Mouse (Mus musculus) intestine, embryonic 14.5 days (tissue): ENCODE measurements around the gene Cacna1i. TPM values are rescaled to one million over a fixed set of nuclear protein-coding genes. Genes with fewer than 3 reads are reported as not detected.

Experiments used
- ATAC-seq: fragments of 200-750 bp; cut with Nextera tagmentation; replicated peaks from 2 replicates; pipeline ENCODE4 v1.8.0; 2017; ENCODE audit warnings: low read depth, moderate number of reproducible peaks, moderate TSS enrichment, moderate library complexity; ENCODE audit not compliant: low FRiP score, low TSS enrichment
- DNase-seq: peaks from one replicate; pipeline ENCODE4 v3.0.0-alpha.2; 2018; ENCODE audit warnings: low spot score
- H3K27ac ChIP-seq: fragments of 300-500 bp; sonication (generic); 2 replicates; pipeline ENCODE4 v1.5.1; 2014; ENCODE audit warnings: low read depth, mild to moderate bottlenecking, control low read depth
- H3K27me3 ChIP-seq: fragments of 300-500 bp; sonication (generic); replicated peaks from 2 replicates; pipeline ENCODE4 v1.6.1; 2014; ENCODE audit warnings: low read length, control low read depth; ENCODE audit not compliant: control insufficient read depth, insufficient read depth
- H3K36me3 ChIP-seq: fragments of 300-500 bp; sonication (generic); 2 replicates; pipeline ENCODE4 v1.6.1; 2014; ENCODE audit warnings: low read length, control low read depth; ENCODE audit not compliant: control insufficient read depth, insufficient read depth
- H3K4me1 ChIP-seq: fragments of 300-500 bp; sonication (generic); replicated peaks from 2 replicates; pipeline ENCODE4 v1.6.1; 2014; ENCODE audit warnings: low read length, control low read depth, mixed read lengths; ENCODE audit not compliant: control insufficient read depth, insufficient read depth
- H3K4me2 ChIP-seq: fragments of 300-500 bp; sonication (generic); 2 replicates; pipeline ENCODE4 v1.6.1; 2014; ENCODE audit warnings: low read length
- H3K4me3 ChIP-seq: fragments of 300-500 bp; sonication (generic); 2 replicates; pipeline ENCODE4 v1.5.1; 2014; ENCODE audit warnings: low read depth, low read length, control low read depth, mixed read lengths
- H3K9ac ChIP-seq: fragments of 300-500 bp; sonication (generic); 2 replicates; pipeline ENCODE4 v1.6.1; 2014; ENCODE audit warnings: mild to moderate bottlenecking, low read length
- H3K9me3 ChIP-seq: fragments of 300-500 bp; sonication (generic); 2 replicates; pipeline ENCODE4 v1.6.1; 2016; ENCODE audit warnings: low read length, control low read depth; ENCODE audit not compliant: control insufficient read depth
- WGBS: fragments of 180-500 bp; shearing (Covaris S2); extraction: QIAGEN DNeasy Blood & Tissue Kit; methylation state at CpG from one replicate; pipeline ENCODE4 v1.1.7; 2014; 5-methylcytosine and 5-hydroxymethylcytosine counted together
- polyA plus RNA-seq: library from polyadenylated mRNA; unstranded; fragments of >200 nt; fragmentation: Nextera tagmentation; extraction: Ambion mirVana; gene quantifications from 2 replicates; pipeline ENCODE4 v1.2.1, GENCODE M21; 2014

Gene Cacna1i
- polyA plus RNA-seq, result not detected in 2 replicates

- Histone ChIP-seq H3K27me3 (peaks cover 73% of the 10 kb centered on the region), H3K4me3 (peak within 1 kb of the TSS; percentile 37), H3K4me1 (no peaks in the 10 kb centered on the region), H3K9me3 (no peaks in the 10 kb centered on the region), H3K9ac (no peak within 1 kb of the TSS), H3K4me2 (peak within 1 kb of the TSS; percentile 89), H3K27ac (no peak within 1 kb of the TSS), H3K36me3 (no peaks in the 10 kb centered on the region)
- WGBS, result under 1% methylated on average over 50 of the region's 50 CpGs
- DNase-seq (peak; percentile 55), ATAC-seq (no peak)
Observed at GRCm38 (mm10) chr15:80286851-80287415, at the start of gene Cacna1i. Gene Cacna1i, plus strand, starts transcription at chr15:80287238.

DNA sequence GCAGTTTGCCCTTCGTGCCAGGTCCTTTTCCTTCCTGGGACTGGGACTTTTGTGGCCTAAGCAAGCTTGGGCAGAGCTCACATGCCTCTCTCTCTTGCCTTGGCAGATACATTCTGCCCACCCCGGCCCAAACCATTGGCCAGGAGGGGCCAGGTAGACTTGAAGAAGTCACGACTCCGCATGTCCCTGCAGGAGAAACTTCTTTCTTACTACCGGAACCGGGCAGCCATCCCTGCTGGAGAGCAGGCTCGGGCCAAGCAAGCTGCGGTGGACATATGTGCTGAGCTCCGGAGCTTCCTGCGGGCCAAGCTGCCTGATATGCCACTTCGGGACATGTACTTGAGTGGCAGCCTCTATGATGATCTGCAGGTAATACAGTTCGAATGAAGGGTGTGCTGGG is 38.9 kb upstream of the Cacna1i start:
- H3K4me1 ChIP-seq, result no peaks in the 10 kb centered on the region
- H3K27me3 ChIP-seq, result no peaks in the 10 kb centered on the region
- no peaks in the 10 kb centered on the region for H3K9me3 ChIP-seq
- 95% methylated on average over 12 of the region's 12 CpGs for WGBS
- ATAC-seq, result no peak
- no peak overlapping the region for H3K27ac ChIP-seq
- no peak overlapping the region for H3K9ac ChIP-seq
- H3K4me3 ChIP-seq, result no peak overlapping the region
- peaks cover 88% of the 10 kb centered on the region for H3K36me3 ChIP-seq
- no peak for DNase-seq
- H3K4me2 ChIP-seq, result no peak overlapping the region

- 0 out of 2 replicates have a peak, but pooled peaks cover 3% of the 10 kb centered on the region for H3K4me1 ChIP-seq
- H3K4me2 ChIP-seq, result no peak overlapping the region
- no peaks in the 10 kb centered on the region for H3K9me3 ChIP-seq
- DNase-seq, result no peak
- H3K27ac ChIP-seq, result no peak overlapping the region
- no peak overlapping the region for H3K4me3 ChIP-seq
- no peaks in the 10 kb centered on the region for H3K27me3 ChIP-seq
- no peak for ATAC-seq
- no peak overlapping the region for H3K9ac ChIP-seq
- peaks cover 85% of the 10 kb centered on the region for H3K36me3 ChIP-seq
- WGBS, result 94% methylated on average over 1 of the region's 1 CpGs
Observed at GRCm38 (mm10) chr15:80248596-80248995, 38.4 kb upstream of the Cacna1i start.

DNA sequence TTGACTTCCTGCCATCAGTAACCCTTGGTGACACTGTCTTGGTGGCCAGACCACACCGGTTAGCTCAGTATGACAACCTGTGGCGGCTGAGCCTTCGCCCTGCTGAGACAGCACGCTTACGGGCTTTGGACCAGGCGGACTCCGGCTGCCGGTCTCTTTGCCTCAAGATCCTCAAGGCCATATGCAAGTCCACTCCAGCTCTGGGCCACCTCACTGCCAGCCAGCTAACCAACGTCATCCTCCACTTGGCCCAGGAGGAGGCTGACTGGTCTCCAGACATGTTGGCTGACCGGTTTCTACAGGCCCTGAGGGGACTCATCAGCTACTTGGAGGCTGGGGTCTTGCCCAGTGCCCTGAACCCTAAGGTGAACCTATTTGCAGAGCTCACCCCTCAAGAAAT is 37.4 kb upstream of the Cacna1i start:
- no peaks in the 10 kb centered on the region for H3K9me3 ChIP-seq
- DNase-seq (no peak), ATAC-seq (no peak)
- no peaks in the 10 kb centered on the region for H3K27me3 ChIP-seq
- no peak overlapping the region for H3K4me3 ChIP-seq
- peaks cover 12% of the 10 kb centered on the region; the same call in 1 of the 2 replicates for H3K4me1 ChIP-seq
- H3K4me2 ChIP-seq, result no peak overlapping the region
- H3K36me3 ChIP-seq, result peaks cover 75% of the 10 kb centered on the region
- WGBS, result 96% methylated on average over 10 of the region's 10 CpGs
- no peak overlapping the region for H3K27ac ChIP-seq
- no peak overlapping the region for H3K9ac ChIP-seq

GRCm38 (mm10) chr15:80250586-80250985 is 36.5 kb upstream of the Cacna1i start:
- H3K4me2 ChIP-seq, result no peak overlapping the region
- no peak overlapping the region for H3K27ac ChIP-seq
- DNase-seq, result no peak
- peaks cover 69% of the 10 kb centered on the region for H3K36me3 ChIP-seq
- H3K4me1 ChIP-seq, result peaks cover 12% of the 10 kb centered on the region; the same call in 1 of the 2 replicates
- H3K27me3 ChIP-seq, result no peaks in the 10 kb centered on the region
- 85% methylated on average over 6 of the region's 6 CpGs for WGBS
- H3K4me3 ChIP-seq, result no peak overlapping the region
- ATAC-seq, result no peak
- H3K9ac ChIP-seq, result no peak overlapping the region
- no peaks in the 10 kb centered on the region for H3K9me3 ChIP-seq

DNA sequence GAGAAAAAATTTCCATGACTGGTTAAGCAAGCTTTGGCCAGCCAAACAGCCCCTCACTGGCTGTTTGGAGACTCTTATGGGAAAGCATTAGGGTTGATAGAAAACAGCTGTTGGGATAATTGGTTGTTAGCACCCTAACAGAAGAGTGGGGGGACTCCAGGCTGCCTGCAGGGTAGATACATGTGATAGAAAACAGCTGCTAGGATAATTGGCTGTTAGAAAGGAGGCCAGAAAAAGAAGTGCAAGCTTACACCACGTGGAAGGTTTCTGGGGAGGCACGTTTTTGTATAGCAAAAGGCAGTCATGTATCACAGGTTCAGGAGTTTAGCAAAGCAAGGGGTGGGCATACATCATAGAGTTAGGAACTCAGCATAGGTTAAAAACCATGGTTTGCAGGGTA is 33.5 kb upstream of the Cacna1i start:
- H3K9ac ChIP-seq, result no peak overlapping the region
- no peak for ATAC-seq
- peaks cover 65% of the 10 kb centered on the region for H3K36me3 ChIP-seq
- no peaks in the 10 kb centered on the region for H3K27me3 ChIP-seq
- WGBS, result 34% methylated on average over 2 of the region's 2 CpGs
- H3K27ac ChIP-seq, result peak overlapping the region; percentile 99
- peaks cover 27% of the 10 kb centered on the region for H3K4me1 ChIP-seq
- DNase-seq, result peak; percentile 59
- H3K4me2 ChIP-seq, result 0 out of 2 replicates have a peak overlapping the region, but pooled peaks have one; percentile 69
- H3K4me3 ChIP-seq, result no peak overlapping the region
- no peaks in the 10 kb centered on the region for H3K9me3 ChIP-seq

GRCm38 (mm10) chr15:80254207-80254606 is 32.8 kb upstream of the Cacna1i start:
- no peaks in the 10 kb centered on the region for H3K9me3 ChIP-seq
- H3K4me1 ChIP-seq, result peaks cover 27% of the 10 kb centered on the region
- no peak for DNase-seq

GRCm38 (mm10) chr15:80254847-80255645 is 32.0 kb upstream of the Cacna1i start, which contains the start of gene Atf4:
Gene Atf4, plus strand, starts transcription at chr15:80255184.
- Histone ChIP-seq H3K36me3 (peaks cover 61% of the 10 kb centered on the region), H3K9ac (peak within 1 kb of the TSS; percentile 100), H3K9me3 (no peaks in the 10 kb centered on the region), H3K4me1 (peaks cover 27% of the 10 kb centered on the region), H3K4me3 (peak within 1 kb of the TSS; percentile 100), H3K27ac (peak within 1 kb of the TSS; percentile 99), H3K4me2 (peak within 1 kb of the TSS; percentile 97), H3K27me3 (no peaks in the 10 kb centered on the region)
- ATAC-seq, result peak; percentile 92
- DNase-seq, result peak; percentile 99
- WGBS, result under 1% methylated on average over 61 of the region's 62 CpGs

More at GRCm38 (mm10) chr15:80254207-80254606, 32.8 kb upstream of the Cacna1i start:
- peak overlapping the region; percentile 99 for H3K27ac ChIP-seq
- H3K36me3 ChIP-seq, result peaks cover 63% of the 10 kb centered on the region
- WGBS, result 41% methylated on average over 6 of the region's 6 CpGs
- no peak for ATAC-seq
- peak overlapping the region; percentile 100 for H3K4me3 ChIP-seq
- H3K4me2 ChIP-seq, result peak overlapping the region; percentile 69
- peak overlapping the region; percentile 62 for H3K9ac ChIP-seq
- no peaks in the 10 kb centered on the region for H3K27me3 ChIP-seq
